Mouse (Mus musculus): ENCODE data around the gene Mcpt4. TPM values are rescaled to one million over a fixed set of nuclear protein-coding genes. Genes with fewer than 3 reads are reported as not detected.
"Not testable (repeated sequence)": the region's sequence is repeated elsewhere in the genome, so short reads cannot be mapped to it uniquely, and the experiment has no call there.

Mcpt4 gene
- total RNA-seq (2021): 10 to 100 TPM; 48.3 to 50.8 TPM
- long read RNA-seq, experiment 1, transcript Mcpt4-201 (5 exons, 1,108 nt): major isoform, 12 of 16 reads
- long read RNA-seq, experiment 1, partial matches to known transcripts: 4 of 16 reads
- long read RNA-seq, experiment 1, other reads (novel, unspliced or antisense): 0 of 16 reads
- long read RNA-seq, experiment 2, transcript Mcpt4-201 (5 exons, 1,108 nt): major isoform, 6 of 10 reads
- long read RNA-seq, experiment 2, partial matches to known transcripts: 3 of 10 reads
- long read RNA-seq, experiment 2, other reads (novel, unspliced or antisense): 1 of 10 reads

GRCm38 (mm10) chr14:56062213-56062612 lies at the start of gene Mcpt4:
Gene Mcpt4, minus strand, starts transcription at chr14:56062313.
- DNase-seq (ENCODE audit: low spot score in 2 of 2): not testable (repeated sequence)

- DNase-seq (ENCODE audit: low spot score in 2 of 2): no peak
Observed at GRCm38 (mm10) chr14:56105447-56106180, 43.5 kb upstream of the Mcpt4 start.

GRCm38 (mm10) chr14:56105016-56105415 lies 42.9 kb upstream of the Mcpt4 start:
- no peak for DNase-seq (ENCODE audit: low spot score in 2 of 2)

GRCm38 (mm10) chr14:56103452-56103851 lies 41.3 kb upstream of the Mcpt4 start:
- no peak for DNase-seq (ENCODE audit: low spot score in 2 of 2)

GRCm38 (mm10) chr14:56102386-56102785 lies 40.3 kb upstream of the Mcpt4 start, which contains the start of gene Ctsg:
Gene Ctsg, minus strand, starts transcription at chr14:56102574.
- no peak for DNase-seq (ENCODE audit: low spot score in 2 of 2)

- DNase-seq (ENCODE audit: low spot score in 2 of 2): no peak
Observed at GRCm38 (mm10) chr14:56098940-56099339, 36.8 kb upstream of the Mcpt4 start.

- DNase-seq (ENCODE audit: low spot score in 2 of 2): no peak
Observed at GRCm38 (mm10) chr14:56097597-56097996, 35.5 kb upstream of the Mcpt4 start.

GRCm38 (mm10) chr14:56093353-56093752 lies 31.2 kb upstream of the Mcpt4 start:
- peak in 1 of 2 experiments; percentile 1 for DNase-seq (ENCODE audit: low spot score in 2 of 2)

GRCm38 (mm10) chr14:56086711-56087110 lies 24.6 kb upstream of the Mcpt4 start:
- DNase-seq (ENCODE audit: low spot score in 2 of 2): no peak

- DNase-seq (ENCODE audit: low spot score in 2 of 2): no peak
Observed at GRCm38 (mm10) chr14:56085167-56085566, 23.1 kb upstream of the Mcpt4 start, which contains the start of gene Mcpt8. Gene Mcpt8, minus strand, starts transcription at chr14:56085273.

GRCm38 (mm10) chr14:56082016-56082415 lies 19.9 kb upstream of the Mcpt4 start:
- no peak for DNase-seq (ENCODE audit: low spot score in 2 of 2)

GRCm38 (mm10) chr14:56057722-56058121 lies 4.4 kb downstream of the Mcpt4 start:
- DNase-seq (ENCODE audit: low spot score in 2 of 2): no peak

- no peak for DNase-seq (ENCODE audit: low spot score in 2 of 2)
Observed at GRCm38 (mm10) chr14:56055408-56055807, 6.7 kb downstream of the Mcpt4 start.

- not testable (repeated sequence) for DNase-seq (ENCODE audit: low spot score in 2 of 2)
Observed at GRCm38 (mm10) chr14:56041792-56042191, 20.3 kb downstream of the Mcpt4 start, which contains the start of gene Mcpt2. Gene Mcpt2, plus strand, starts transcription at chr14:56042041.

- no peak for DNase-seq (ENCODE audit: low spot score in 2 of 2)
Observed at GRCm38 (mm10) chr14:56034433-56034832, 27.7 kb downstream of the Mcpt4 start.

GRCm38 (mm10) chr14:56030395-56030794 lies 31.7 kb downstream of the Mcpt4 start, which contains the start of gene Mcpt9:
Gene Mcpt9, minus strand, starts transcription at chr14:56030495.
- not testable (repeated sequence) for DNase-seq (ENCODE audit: low spot score in 2 of 2)

- DNase-seq (ENCODE audit: low spot score in 2 of 2): not testable (repeated sequence)
Observed at GRCm38 (mm10) chr14:56021305-56021704, 40.8 kb downstream of the Mcpt4 start.

GRCm38 (mm10) chr14:56019446-56019845 lies 42.7 kb downstream of the Mcpt4 start:
- no peak for DNase-seq (ENCODE audit: low spot score in 2 of 2)

- not testable (repeated sequence) for DNase-seq (ENCODE audit: low spot score in 2 of 2)
Observed at GRCm38 (mm10) chr14:56017671-56018070, 44.4 kb downstream of the Mcpt4 start, which contains the start of gene Mcpt1. Gene Mcpt1, plus strand, starts transcription at chr14:56017971.

- no peak for DNase-seq (ENCODE audit: low spot score in 2 of 2)
Observed at GRCm38 (mm10) chr14:56013924-56014323, 48.2 kb downstream of the Mcpt4 start.

- DNase-seq (ENCODE audit: low spot score in 2 of 2): no peak
Observed at GRCm38 (mm10) chr14:56013147-56013546, 49.0 kb downstream of the Mcpt4 start.
